Mouse (Mus musculus) frontal cortex, postnatal 36 days (tissue): ENCODE measurements around the gene Adam4.
"Not testable (repeated sequence)": the region's sequence is repeated elsewhere in the genome, so short reads cannot be mapped to it uniquely, and the experiment has no call there.

Experiments used
- DNase-seq, 2 experiments: peaks; one replicate each; pipeline ENCODE4 v3.0.0; 2022; ENCODE audit warnings: low spot score in 2 of 2

The Adam4 gene

DNA sequence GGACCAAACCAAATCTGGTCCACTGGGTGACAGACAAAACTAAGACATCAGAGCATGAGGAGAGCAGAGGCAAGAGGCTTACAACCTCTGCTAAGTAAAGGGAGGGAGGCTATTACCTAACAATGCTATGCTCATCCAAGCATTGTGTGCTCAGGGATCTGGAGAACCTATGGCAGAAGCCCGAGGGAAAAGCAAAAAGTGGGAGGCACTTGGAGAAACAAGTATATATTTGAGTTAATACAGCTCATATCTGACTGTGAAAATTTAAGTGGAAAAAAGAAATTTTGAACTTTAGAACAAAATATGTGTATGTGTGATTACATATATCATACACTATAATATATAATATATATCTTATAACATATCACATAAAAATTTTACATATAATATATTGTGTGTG is at the start of gene Adam4:
Adam4 (minus strand) TSS at position 101 of the 400 bp plus-strand sequence.
- DNase-seq = no peak

DNA sequence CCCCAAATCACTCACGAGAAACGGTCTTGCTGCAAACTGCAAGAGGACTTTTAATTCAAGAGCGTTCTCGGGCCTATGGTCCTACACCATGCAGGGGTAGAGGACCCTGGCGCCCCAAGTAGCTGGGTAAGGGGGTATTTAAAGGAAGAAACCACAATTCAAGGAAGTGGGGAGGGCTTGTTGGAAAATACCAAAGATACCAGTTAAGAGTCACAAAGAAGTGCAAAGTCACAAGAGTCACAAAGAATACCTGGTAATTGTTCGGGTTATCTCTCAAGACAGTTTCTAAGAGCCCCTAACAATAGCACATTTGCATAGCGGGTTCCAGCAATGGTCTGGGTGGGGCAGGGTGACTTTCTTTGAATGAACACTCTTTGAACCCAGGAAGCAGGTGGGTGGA is 37.3 kb upstream of the Adam4 start:
- not testable (repeated sequence) for DNase-seq

DNA sequence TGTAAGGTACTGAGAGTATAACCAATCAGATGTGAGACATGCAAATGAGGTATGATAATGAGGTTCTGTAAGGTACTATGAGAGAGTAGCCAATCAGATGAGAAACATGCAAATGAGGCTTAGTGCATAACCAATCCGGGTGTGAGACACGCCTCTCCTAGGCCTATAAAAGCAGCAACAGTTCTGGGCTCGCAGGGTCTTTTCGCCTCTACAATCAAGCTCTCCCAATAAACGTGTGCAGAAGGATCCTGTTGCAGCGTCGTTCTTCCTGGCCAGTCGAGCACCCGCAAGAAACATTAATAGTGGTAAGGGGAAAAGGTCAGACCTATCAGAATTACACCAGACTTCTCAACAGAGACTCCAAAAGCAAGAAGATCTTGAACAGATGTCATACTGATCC is 17.2 kb upstream of the Adam4 start:
- DNase-seq = not testable (repeated sequence)

DNA sequence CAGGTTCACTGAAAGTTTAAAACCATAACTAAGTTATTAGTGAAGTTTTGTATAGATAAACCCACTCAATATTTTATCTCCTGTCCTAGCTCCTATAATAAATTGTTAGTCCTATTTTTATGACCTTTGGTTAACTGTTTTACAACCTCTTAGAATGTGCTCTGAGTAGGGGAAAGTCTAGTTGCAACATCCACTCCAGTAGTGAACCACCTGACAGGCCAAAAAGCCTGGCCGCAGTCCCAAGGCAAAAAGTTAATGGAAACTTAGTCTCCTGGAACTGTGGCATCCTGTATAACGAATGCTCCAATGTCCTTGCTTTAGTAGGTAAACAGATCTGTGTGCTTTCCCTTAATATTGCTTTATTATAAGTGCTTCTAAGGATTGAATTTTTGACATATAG is 13.0 kb upstream of the Adam4 start:
- DNase-seq = not testable (repeated sequence)

DNA sequence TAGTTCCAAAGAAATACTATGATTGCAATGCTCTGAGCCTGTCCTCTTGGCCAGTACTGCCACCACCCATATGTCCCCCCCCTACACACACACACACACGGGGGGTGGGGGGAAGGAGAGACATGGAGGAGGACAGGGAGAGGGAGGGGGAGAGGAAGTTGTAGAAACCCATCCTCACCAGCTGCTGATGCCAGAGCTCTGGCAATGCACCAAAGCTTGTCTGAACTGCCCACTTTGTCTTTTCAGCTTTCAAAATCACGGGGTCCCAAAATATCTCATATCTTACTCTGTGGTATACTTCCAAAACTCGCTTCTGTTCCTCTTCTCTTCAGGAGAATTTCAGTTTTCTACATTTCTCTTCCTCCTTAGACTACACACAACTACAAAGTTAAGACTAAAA is 8.5 kb downstream of the Adam4 start:
- DNase-seq = peak; percentile 13 to 29

DNA sequence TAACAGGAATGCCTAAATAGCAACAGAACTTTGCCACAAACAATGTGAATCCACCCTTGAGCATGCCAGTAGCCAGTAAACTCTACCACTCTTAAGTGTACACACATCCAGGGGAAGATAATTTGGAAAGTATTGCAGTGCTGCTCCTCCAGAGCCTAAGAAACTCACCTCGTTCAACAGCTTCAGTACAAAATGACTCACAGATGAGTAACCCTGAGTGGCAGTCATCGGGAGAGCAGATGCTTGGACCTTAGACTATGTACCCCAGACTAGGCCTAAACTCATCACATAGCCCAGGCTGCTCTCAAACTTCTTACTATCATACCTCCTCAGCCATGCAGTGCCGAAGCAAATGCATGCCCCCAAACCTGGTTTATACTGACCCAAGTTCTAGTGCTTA is 12.8 kb downstream of the Adam4 start:
- no peak for DNase-seq

DNA sequence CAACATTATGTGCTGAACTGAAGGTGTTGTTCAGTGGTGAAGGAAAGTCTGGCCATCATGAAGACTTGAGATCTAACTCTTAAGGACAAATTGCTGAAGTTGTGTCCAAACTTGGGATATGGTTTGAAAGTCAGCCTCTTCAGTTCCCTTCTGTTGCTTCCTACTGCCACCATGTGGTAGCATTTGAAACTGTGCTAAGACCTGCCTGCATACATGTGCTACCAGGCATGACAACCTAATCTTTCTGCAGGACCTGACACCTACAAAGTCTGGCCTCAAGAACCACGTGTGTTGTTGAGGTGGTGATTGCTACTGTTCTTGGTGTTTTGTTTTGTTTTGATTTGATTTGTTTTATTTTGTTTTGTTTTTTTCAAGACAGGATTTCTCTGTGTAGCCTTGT is 19.6 kb downstream of the Adam4 start:
- peak; percentile 67 to 82 for DNase-seq

DNA sequence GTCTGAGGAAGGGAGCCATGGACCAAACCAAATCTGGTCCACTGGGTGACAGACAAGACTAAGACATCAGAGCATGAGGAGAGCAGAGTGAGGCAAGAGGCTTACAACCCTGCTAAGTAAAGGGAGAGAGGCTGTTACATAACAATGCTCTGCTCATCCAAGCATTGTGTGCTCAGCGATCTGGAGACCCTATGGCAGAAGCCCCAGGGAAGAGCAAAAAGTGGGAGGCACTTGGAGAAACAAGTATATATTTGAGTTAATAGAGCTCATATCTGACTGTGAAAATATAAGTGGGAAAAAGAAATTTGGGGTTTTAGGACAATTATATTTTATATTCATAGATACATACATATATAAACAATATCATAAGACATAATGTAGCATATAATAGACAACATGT is 42.4 kb downstream of the Adam4 start, which contains the start of gene Gm4787:
Gm4787 (minus strand) TSS at position 101 of the 400 bp plus-strand sequence.
- not testable (repeated sequence) for DNase-seq
